In the genomic region with DNA sequence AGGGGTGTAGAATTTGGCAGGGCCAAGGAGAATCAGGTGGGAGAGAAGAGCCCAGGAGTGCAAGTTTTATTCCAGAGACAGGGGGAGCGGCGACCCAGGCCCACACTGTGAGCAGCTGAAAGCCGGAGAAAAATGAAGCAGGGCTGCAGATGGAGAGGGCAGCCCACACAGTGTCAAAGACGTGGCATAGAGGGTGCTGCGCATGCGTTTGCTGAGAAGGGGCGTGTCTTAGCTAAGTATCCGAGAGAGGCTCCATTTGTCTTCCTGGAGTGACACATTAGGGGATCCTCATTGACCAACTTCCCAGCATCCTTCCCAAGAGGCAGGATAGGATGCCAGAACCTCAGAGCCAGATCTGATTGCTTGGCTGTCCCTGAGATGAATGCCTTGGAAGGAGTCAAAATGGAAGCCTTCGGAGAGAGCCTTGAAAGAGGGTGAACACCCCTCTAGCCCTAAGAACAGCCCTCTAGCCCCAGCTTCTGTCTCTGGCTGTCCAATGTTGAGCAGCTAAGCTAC, we compare ENCODE assay signal across 16 mouse cellular contexts. TPM values are rescaled to one million over a fixed set of nuclear protein-coding genes. Genes with fewer than 3 reads are reported as not detected.
DNase-seq lines count a peak whose midpoint lies in the region; ATAC-seq and TF ChIP-seq lines count a peak whose summit lies in the region.
"Had no signal": no experiment of that assay in that cellular context is flagged by ENCODE, and none has a peak within 500 bp of the region (broad histone marks: within the 10 kb centered on the region; RNA-seq: fewer than 3 reads in every experiment).

No protein-coding gene starts in this region.

- peak; percentile 38 for DNase-seq in heart, adult 8-10 months (ENCODE audit: low spot score)
- DNase-seq in midbrain, embryonic 11.5 days (ENCODE audit: low spot score, missing footprints) = no peak
- peak; percentile 57 for DNase-seq in brain, embryonic 14.5 days (ENCODE audit: low read depth)
- peak; percentile 40 for DNase-seq in limb, embryonic 11.5 days (ENCODE audit: low spot score)
- no peak for DNase-seq in gastrocnemius, postnatal 25 days
- DNase-seq in right cerebral cortex, adult 2 months (ENCODE audit: low spot score in 2 of 2) = no peak
- DNase-seq: cerebellum, adult 11-12 months; kidney, postnatal 10 days; layer of hippocampus, adult 9-11 months; liver, embryonic 13.5 days; thymus, postnatal 25 days had no signal

- H3K36me3 ChIP-seq in heart, embryonic 12.5 days = no peaks in the 10 kb centered on the region
- no peaks in the 10 kb centered on the region for H3K36me3 ChIP-seq in midbrain, embryonic 11.5 days (ENCODE audit: control insufficient read depth, insufficient read depth, low read length)
- no peaks in the 10 kb centered on the region for H3K36me3 ChIP-seq in midbrain, embryonic 13.5 days
- H3K36me3 ChIP-seq in limb, embryonic 11.5 days (ENCODE audit: control insufficient read depth, insufficient read depth, low read length) = no peaks in the 10 kb centered on the region
- H3K36me3 ChIP-seq: hindbrain, embryonic 15.5 days; liver, embryonic 13.5 days had no signal

- H3K9ac ChIP-seq in heart, embryonic 12.5 days = no peak overlapping the region
- peak overlapping the region; percentile 24; the same call in 1 of the 2 replicates for H3K9ac ChIP-seq in midbrain, embryonic 11.5 days (ENCODE audit: low read length)
- no peak overlapping the region for H3K9ac ChIP-seq in midbrain, embryonic 13.5 days (replicated peaks)
- 0 out of 2 replicates have a peak overlapping the region, but pooled peaks have one; percentile 8 for H3K9ac ChIP-seq in limb, embryonic 11.5 days (ENCODE audit: low read length)
- H3K9ac ChIP-seq: hindbrain, embryonic 15.5 days; liver, embryonic 13.5 days had no signal

- no peak overlapping the region for H3K27ac ChIP-seq in heart, embryonic 12.5 days (ENCODE audit: poor library complexity, severe bottlenecking)
- H3K27ac ChIP-seq in midbrain, embryonic 11.5 days (ENCODE audit: low read depth, low read length) = no peak overlapping the region
- H3K27ac ChIP-seq in midbrain, embryonic 13.5 days = no peak overlapping the region
- no peak overlapping the region for H3K27ac ChIP-seq in limb, embryonic 11.5 days (replicated peaks; ENCODE audit: low read depth, low read length)
- H3K27ac ChIP-seq: hindbrain, embryonic 15.5 days; liver, embryonic 13.5 days had no signal

- H3K9me3 ChIP-seq in heart, embryonic 12.5 days (replicated peaks) = no peaks in the 10 kb centered on the region
- H3K9me3 ChIP-seq in midbrain, embryonic 11.5 days (ENCODE audit: control insufficient read depth, low read length) = no peaks in the 10 kb centered on the region
- no peaks in the 10 kb centered on the region for H3K9me3 ChIP-seq in midbrain, embryonic 13.5 days
- no peaks in the 10 kb centered on the region for H3K9me3 ChIP-seq in limb, embryonic 11.5 days (ENCODE audit: control insufficient read depth, low read length)
- H3K9me3 ChIP-seq: hindbrain, embryonic 15.5 days; liver, embryonic 13.5 days had no signal

- ATAC-seq in heart, embryonic 12.5 days (ENCODE audit: insufficient number of reproducible peaks, low FRiP score) = no peak
- no peak for ATAC-seq in midbrain, embryonic 11.5 days (ENCODE audit: low FRiP score)
- no peak for ATAC-seq in midbrain, embryonic 13.5 days
- no peak for ATAC-seq in limb, embryonic 11.5 days (ENCODE audit: insufficient number of reproducible peaks, low FRiP score, low TSS enrichment, low read depth)

- no peak overlapping the region for H3K4me2 ChIP-seq in heart, embryonic 12.5 days
- H3K4me2 ChIP-seq in midbrain, embryonic 11.5 days = no peak overlapping the region
- no peak overlapping the region for H3K4me2 ChIP-seq in midbrain, embryonic 13.5 days (replicated peaks)
- H3K4me2 ChIP-seq in limb, embryonic 11.5 days (ENCODE audit: low read depth, severe bottlenecking) = no peak overlapping the region
- H3K4me2 ChIP-seq: heart, embryonic 11.5 days; hindbrain, embryonic 15.5 days; liver, embryonic 13.5 days had no signal

- H3K4me1 ChIP-seq in heart, embryonic 12.5 days (replicated peaks) = peaks cover 13% of the 10 kb centered on the region
- H3K4me1 ChIP-seq in midbrain, embryonic 11.5 days (ENCODE audit: control insufficient read depth, insufficient read depth, low read length) = no peaks in the 10 kb centered on the region
- H3K4me1 ChIP-seq in midbrain, embryonic 13.5 days (replicated peaks) = peaks cover 5% of the 10 kb centered on the region; the same call in 1 of the 2 replicates
- peaks cover 28% of the 10 kb centered on the region for H3K4me1 ChIP-seq in limb, embryonic 11.5 days (ENCODE audit: control insufficient read depth, insufficient read depth, low read length)
- H3K4me1 ChIP-seq: liver, embryonic 13.5 days had no signal

- TF ChIP-seq CTCF in brain, embryonic 14.5 days (IDR thresholded peaks at IDR 0.05; ENCODE audit: borderline replicate concordance, extremely low read depth, insufficient read depth, insufficient read length) = no peak

- H3K27me3 ChIP-seq in heart, embryonic 12.5 days (replicated peaks) = peaks cover 30% of the 10 kb centered on the region
- H3K27me3 ChIP-seq in midbrain, embryonic 11.5 days (ENCODE audit: control insufficient read depth, insufficient read depth, low read length) = no peaks in the 10 kb centered on the region
- H3K27me3 ChIP-seq in midbrain, embryonic 13.5 days = peaks cover 3% of the 10 kb centered on the region; the same call in 1 of the 2 replicates
- no peaks in the 10 kb centered on the region for H3K27me3 ChIP-seq in limb, embryonic 11.5 days (ENCODE audit: control insufficient read depth, insufficient read depth, low read length)
- H3K27me3 ChIP-seq: hindbrain, embryonic 15.5 days; liver, embryonic 13.5 days had no signal

- TF ChIP-seq POLR2A in brain, embryonic 14.5 days (IDR thresholded peaks at IDR 0.05; ENCODE audit: borderline replicate concordance, extremely low read depth, insufficient read depth, insufficient read length, poor library complexity, severe bottlenecking) = no peak

- no peak overlapping the region for H3K4me3 ChIP-seq in heart, embryonic 12.5 days
- H3K4me3 ChIP-seq in midbrain, embryonic 11.5 days (ENCODE audit: low read depth, low read length) = no peak overlapping the region
- no peak overlapping the region for H3K4me3 ChIP-seq in midbrain, embryonic 13.5 days (replicated peaks)
- no peak overlapping the region for H3K4me3 ChIP-seq in limb, embryonic 11.5 days (ENCODE audit: low read depth, low read length)
- H3K4me3 ChIP-seq: hindbrain, embryonic 15.5 days; liver, embryonic 13.5 days had no signal

- 37% methylated on average over 9 of the region's 9 CpGs for WGBS in heart, embryonic 12.5 days
- 46% methylated on average over 9 of the region's 9 CpGs for WGBS in midbrain, embryonic 11.5 days
- 43% methylated on average over 9 of the region's 9 CpGs for WGBS in midbrain, embryonic 13.5 days
- 41% methylated on average over 9 of the region's 9 CpGs for WGBS in limb, embryonic 11.5 days

RNA-seq across cellular contexts. Expression of a gene that starts 14.5 kb away (rescaled TPM):
- total RNA-seq in heart, adult 8-10 months (2022) = 10 to 100 TPM; 20.9 to 28.7 (median 27.4) TPM
- 3.7 and 4.1 TPM in 2 replicates for polyA plus RNA-seq in heart, embryonic 12.5 days (2016; fragmentation: Nextera tagmentation; extraction: Ambion mirVana)
- polyA plus RNA-seq in midbrain, embryonic 11.5 days (2014; fragmentation: Nextera tagmentation; extraction: Ambion mirVana) = 2.3 and 2.9 TPM in 2 replicates
- 1.9 and 2.1 TPM in 2 replicates for polyA plus RNA-seq in midbrain, embryonic 13.5 days (2015; fragmentation: Nextera tagmentation; extraction: Ambion mirVana)
- 1.3 and 2.2 TPM in 2 replicates for polyA plus RNA-seq in brain, embryonic 14.5 days (2012; rRNA removed)
- polyA plus RNA-seq in limb, embryonic 11.5 days (2014; fragmentation: Nextera tagmentation; extraction: Ambion mirVana) = 2.7 and 3.1 TPM in 2 replicates
- 1 to 10 TPM; 5.2 to 8.3 TPM for total RNA-seq in gastrocnemius, postnatal 25 days (2021)
- total RNA-seq: common myeloid progenitor, adult 5-6 weeks had no signal

Comparison
In these comparisons a context has a peak if more than half of its experiments do, and no peak if none do; other contexts are left out.
1. H3K9ac ChIP-seq: peak in midbrain, embryonic 11.5 days (single experiment) and limb, embryonic 11.5 days (single experiment); none in heart, embryonic 12.5 days (single experiment) and midbrain, embryonic 13.5 days (single experiment).
2. DNase-seq: peak in heart, adult 8-10 months (single experiment), brain, embryonic 14.5 days (single experiment) and limb, embryonic 11.5 days (single experiment); none in midbrain, embryonic 11.5 days (single experiment), gastrocnemius, postnatal 25 days (single experiment) and right cerebral cortex, adult 2 months (0 of 2).